Mouse (Mus musculus) embryonic facial prominence, embryonic 14.5 days (tissue): ENCODE measurements around the gene Olfr424. TPM values are rescaled to one million over a fixed set of nuclear protein-coding genes. Genes with fewer than 3 reads are reported as not detected.

Experiments used
- ATAC-seq: fragments of 200-750 bp; cut with Nextera tagmentation; 2 replicates; pipeline ENCODE4 v1.8.0; 2017; ENCODE audit warnings: low read depth, moderate number of reproducible peaks, moderate TSS enrichment
- DNase-seq: peaks from one replicate; pipeline ENCODE4 v3.0.0-alpha.2; 2015; ENCODE audit warnings: low spot score
- H3K27ac ChIP-seq: fragments of 300-500 bp; sonication (generic); replicated peaks from 2 replicates; pipeline ENCODE4 v1.5.1; 2014; ENCODE audit warnings: low read depth, mild to moderate bottlenecking, low read length, moderate library complexity
- H3K27me3 ChIP-seq: fragments of 300-500 bp; sonication (generic); replicated peaks from 2 replicates; pipeline ENCODE4 v1.6.1; 2014; ENCODE audit warnings: low read length; ENCODE audit not compliant: control insufficient read depth, insufficient read depth
- H3K36me3 ChIP-seq: fragments of 300-500 bp; sonication (generic); 2 replicates; pipeline ENCODE4 v1.6.1; 2014; ENCODE audit warnings: low read length, mixed read lengths; ENCODE audit not compliant: control insufficient read depth, insufficient read depth
- H3K4me1 ChIP-seq: fragments of 300-500 bp; sonication (generic); 2 replicates; pipeline ENCODE4 v1.6.1; 2014; ENCODE audit warnings: antibody characterized with exemption, low read length; ENCODE audit not compliant: control insufficient read depth, insufficient read depth
- H3K4me2 ChIP-seq: fragments of 300-500 bp; sonication (generic); 2 replicates; pipeline ENCODE4 v1.6.1; 2014; ENCODE audit warnings: low read depth, mild to moderate bottlenecking, low read length, moderate library complexity, mixed read lengths
- H3K4me3 ChIP-seq: fragments of 300-500 bp; sonication (generic); 2 replicates; pipeline ENCODE4 v1.5.1; 2014; ENCODE audit warnings: low read depth, mild to moderate bottlenecking, low read length
- H3K9ac ChIP-seq: fragments of 300-500 bp; sonication (generic); 2 replicates; pipeline ENCODE4 v1.6.1; 2014; ENCODE audit warnings: low read depth, mild to moderate bottlenecking, low read length, moderate library complexity, mixed read lengths
- H3K9me3 ChIP-seq: fragments of 300-500 bp; sonication (generic); 2 replicates; pipeline ENCODE4 v1.6.1; 2016; ENCODE audit warnings: low read length; ENCODE audit not compliant: control insufficient read depth
- WGBS: fragments of 180-500 bp; shearing (Covaris S2); extraction: QIAGEN DNeasy Blood & Tissue Kit; methylation state at CpG from one replicate; pipeline ENCODE4 v1.1.7; 2014; 5-methylcytosine and 5-hydroxymethylcytosine counted together
- polyA plus RNA-seq: library from polyadenylated mRNA; unstranded; fragments of >200 nt; fragmentation: Nextera tagmentation; extraction: Ambion mirVana; gene quantifications from 2 replicates; pipeline ENCODE4 v1.2.1, GENCODE M21; 2014

Gene Olfr424
- polyA plus RNA-seq, 1 experiment from 2014 or later = not detected

DNA sequence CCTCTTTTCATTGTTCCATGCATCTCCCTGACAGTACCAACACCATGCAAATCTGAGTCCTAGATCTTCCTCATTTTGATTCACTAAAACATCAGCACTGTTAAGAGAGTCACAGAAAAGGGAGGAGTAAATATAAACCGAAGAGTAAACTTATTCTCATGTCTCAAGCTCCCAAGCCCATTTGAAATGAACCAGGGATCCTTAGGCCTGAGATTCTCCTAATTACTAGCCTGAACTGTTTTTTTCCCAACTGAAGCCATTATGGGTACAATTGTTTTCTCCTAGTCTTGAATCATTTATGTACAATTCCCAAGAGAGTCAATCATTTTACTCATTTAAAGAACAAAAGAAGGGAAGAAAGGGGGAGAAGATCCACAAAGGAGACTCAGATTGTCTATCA is 24.0 kb downstream of the Olfr424 start, which contains the start of gene Olfr420:
Gene Olfr420 (plus strand): TSS at position 301 of the 400 bp plus-strand sequence.
- H3K9me3 ChIP-seq = no peaks in the 10 kb centered on the region
- H3K4me3 ChIP-seq = no peak within 1 kb of the TSS
- H3K27me3 ChIP-seq = no peaks in the 10 kb centered on the region
- H3K9ac ChIP-seq = no peak within 1 kb of the TSS
- DNase-seq (no peak), ATAC-seq (no peak)
- H3K36me3 ChIP-seq = no peaks in the 10 kb centered on the region
- no peak within 1 kb of the TSS for H3K27ac ChIP-seq
- H3K4me1 ChIP-seq = no peaks in the 10 kb centered on the region
- 76% methylated on average over 1 of the region's 1 CpGs for WGBS
- no peak within 1 kb of the TSS for H3K4me2 ChIP-seq

DNA sequence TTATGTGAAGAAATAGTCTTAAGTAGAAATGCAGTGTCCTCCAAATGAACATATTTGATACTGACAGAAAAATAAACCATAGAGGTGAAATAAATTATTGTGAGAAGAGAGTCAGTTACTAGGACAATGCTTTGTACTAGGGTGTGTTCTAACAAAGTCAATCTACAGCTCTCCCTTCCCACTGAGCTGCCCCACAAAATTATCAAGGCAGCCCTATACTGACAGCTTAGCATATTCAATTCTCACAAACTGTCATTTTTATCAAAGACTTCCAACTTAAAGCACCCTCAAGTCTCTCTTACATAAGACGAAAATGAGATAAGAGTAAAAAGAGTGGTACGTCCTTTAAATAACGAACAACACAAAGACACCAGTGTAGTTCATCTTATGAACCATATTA is 26.3 kb downstream of the Olfr424 start:
- Histone ChIP-seq H3K4me3 (no peak overlapping the region), H3K9ac (no peak overlapping the region), H3K4me1 (no peaks in the 10 kb centered on the region), H3K4me2 (no peak overlapping the region), H3K27me3 (no peaks in the 10 kb centered on the region), H3K36me3 (no peaks in the 10 kb centered on the region), H3K27ac (no peak overlapping the region), H3K9me3 (no peaks in the 10 kb centered on the region)
- WGBS = 89% methylated on average over 3 of the region's 3 CpGs
- no peak for ATAC-seq
- DNase-seq = no peak

DNA sequence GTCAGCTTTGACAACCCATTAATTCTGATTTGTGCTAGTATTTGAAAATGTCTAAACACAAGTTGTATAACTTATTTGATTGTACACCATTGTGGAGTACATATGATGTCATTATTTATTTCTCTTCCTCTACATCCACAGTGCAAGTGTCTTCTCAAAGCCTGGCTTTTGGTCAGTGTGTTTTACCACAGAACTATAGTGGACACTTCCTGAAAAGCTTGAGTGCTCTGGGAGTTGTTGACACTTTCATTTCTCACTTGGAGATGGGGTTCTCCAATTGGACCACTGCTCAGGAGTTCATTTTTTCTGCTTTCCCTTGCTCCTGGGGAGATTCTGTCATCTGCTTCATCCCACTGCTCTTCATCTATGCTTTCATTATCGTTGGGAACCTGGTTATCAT is 27.2 kb downstream of the Olfr424 start:
- 76% methylated on average over 1 of the region's 1 CpGs for WGBS
- Histone ChIP-seq H3K4me2 (no peak overlapping the region), H3K36me3 (no peaks in the 10 kb centered on the region), H3K9ac (no peak overlapping the region), H3K9me3 (no peaks in the 10 kb centered on the region), H3K27ac (no peak overlapping the region), H3K4me1 (no peaks in the 10 kb centered on the region), H3K27me3 (no peaks in the 10 kb centered on the region), H3K4me3 (no peak overlapping the region)
- ATAC-seq = no peak
- no peak for DNase-seq

DNA sequence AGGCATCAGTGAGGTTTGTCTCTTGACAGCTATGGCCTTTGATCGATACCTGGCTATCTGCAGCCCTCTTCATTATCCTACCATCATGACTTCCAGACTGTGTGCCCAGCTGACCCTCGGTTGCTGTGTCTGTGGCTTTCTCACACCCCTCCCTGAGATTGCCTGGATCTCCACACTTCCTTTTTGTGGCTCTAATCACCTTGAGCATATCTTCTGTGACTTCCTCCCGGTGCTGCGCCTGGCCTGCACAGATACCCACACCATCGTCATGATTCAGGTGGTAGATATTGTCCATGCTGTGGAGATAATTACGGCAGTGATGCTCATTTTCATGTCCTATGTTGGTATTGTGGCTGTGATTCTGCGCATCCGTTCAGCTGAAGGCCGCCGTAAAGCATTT is 27.8 kb downstream of the Olfr424 start:
- H3K27me3 ChIP-seq = no peaks in the 10 kb centered on the region
- WGBS = 89% methylated on average over 10 of the region's 10 CpGs
- no peaks in the 10 kb centered on the region for H3K9me3 ChIP-seq
- no peak overlapping the region for H3K27ac ChIP-seq
- no peak for ATAC-seq
- no peaks in the 10 kb centered on the region for H3K36me3 ChIP-seq
- no peaks in the 10 kb centered on the region for H3K4me1 ChIP-seq
- H3K9ac ChIP-seq = no peak overlapping the region
- no peak overlapping the region for H3K4me3 ChIP-seq
- H3K4me2 ChIP-seq = no peak overlapping the region
- no peak for DNase-seq

DNA sequence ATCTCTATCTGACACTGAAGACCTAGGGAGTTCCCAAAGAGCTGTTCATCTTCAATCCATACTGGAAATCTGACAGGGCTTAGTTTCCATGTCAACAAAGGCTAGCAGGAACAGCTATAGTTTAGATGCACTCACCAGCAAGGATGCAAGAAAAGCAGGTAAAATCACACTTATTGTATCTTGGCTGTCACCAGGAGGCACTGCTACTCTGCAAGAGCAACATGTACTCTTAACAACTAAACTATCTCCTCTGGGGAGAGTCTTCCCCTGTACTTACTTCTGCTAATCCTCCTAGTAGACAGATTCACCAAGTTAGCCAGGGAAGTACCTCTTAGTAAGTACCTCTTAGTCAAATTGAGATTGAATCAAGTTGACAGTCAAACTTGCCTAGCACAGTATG is 37.7 kb downstream of the Olfr424 start:
- H3K4me3 ChIP-seq = no peak overlapping the region
- no peaks in the 10 kb centered on the region for H3K36me3 ChIP-seq
- no peaks in the 10 kb centered on the region for H3K9me3 ChIP-seq
- H3K27ac ChIP-seq = no peak overlapping the region
- ATAC-seq (no peak), DNase-seq (no peak)
- H3K4me1 ChIP-seq = no peaks in the 10 kb centered on the region
- no peaks in the 10 kb centered on the region for H3K27me3 ChIP-seq
- H3K9ac ChIP-seq = no peak overlapping the region
- H3K4me2 ChIP-seq = no peak overlapping the region

DNA sequence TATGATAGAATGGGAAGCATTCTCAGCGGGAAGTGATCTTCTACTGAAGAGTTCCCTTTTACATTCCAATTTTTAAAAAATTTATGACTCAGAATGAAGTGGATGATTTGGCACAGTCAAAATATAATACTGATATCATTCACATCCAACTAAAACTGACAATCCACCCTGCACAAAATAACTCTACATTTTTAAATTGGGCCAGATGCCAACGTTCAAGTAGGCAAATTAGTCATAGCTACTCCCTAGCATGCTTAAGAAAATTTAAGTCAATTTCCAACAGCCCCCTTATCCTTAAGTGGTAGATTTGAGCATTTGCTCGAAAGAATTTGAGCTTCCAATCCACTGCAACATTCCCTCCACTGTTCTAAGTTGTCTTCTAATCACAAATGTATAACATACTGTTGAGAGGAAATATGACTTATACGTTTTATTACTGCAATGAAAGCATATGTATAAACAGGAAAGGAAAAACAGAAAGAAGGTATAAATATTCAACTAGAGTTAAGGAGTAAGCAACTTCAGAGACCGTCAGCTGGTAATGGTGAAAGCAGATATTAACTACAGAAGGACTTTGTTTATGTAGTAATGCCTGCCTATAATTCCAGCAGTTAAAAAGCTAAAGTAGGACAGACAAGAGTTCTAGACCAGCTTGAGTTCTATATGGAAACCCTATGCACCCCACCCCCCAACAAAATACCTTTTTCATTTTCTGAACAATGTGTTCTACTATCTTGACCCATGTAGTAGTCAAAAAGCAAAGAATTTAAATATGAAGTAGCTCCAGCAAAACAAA is 39.6 kb downstream of the Olfr424 start:
- Histone ChIP-seq H3K4me3 (no peak overlapping the region), H3K4me1 (no peaks in the 10 kb centered on the region), H3K4me2 (no peak overlapping the region), H3K9me3 (no peaks in the 10 kb centered on the region), H3K27me3 (no peaks in the 10 kb centered on the region), H3K27ac (no peak overlapping the region), H3K9ac (no peak overlapping the region), H3K36me3 (no peaks in the 10 kb centered on the region)
- WGBS = 75% methylated on average over 5 of the region's 5 CpGs
- no peak for ATAC-seq
- no peak for DNase-seq

DNA sequence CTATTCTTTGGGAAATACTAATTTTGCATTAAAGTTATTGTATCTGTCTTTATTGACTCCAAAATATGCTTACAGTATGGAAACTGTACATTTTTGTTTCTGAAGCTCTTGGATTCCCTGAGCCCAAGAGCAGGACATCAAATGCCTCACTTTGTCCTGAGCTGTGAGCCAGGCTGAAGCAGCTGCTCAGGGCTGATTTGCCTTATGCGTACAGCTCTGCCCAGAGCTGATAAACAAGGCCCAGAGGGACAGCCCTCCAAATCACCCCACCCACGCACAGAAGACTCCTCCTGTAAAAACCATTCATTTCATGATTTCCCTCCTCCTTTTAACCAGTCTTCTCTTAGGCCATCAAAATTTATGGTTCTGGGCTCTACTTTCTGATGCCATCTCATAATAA is 40.2 kb downstream of the Olfr424 start:
- H3K4me1 ChIP-seq = no peaks in the 10 kb centered on the region
- no peaks in the 10 kb centered on the region for H3K9me3 ChIP-seq
- no peak for ATAC-seq
- H3K4me3 ChIP-seq = no peak overlapping the region
- no peaks in the 10 kb centered on the region for H3K27me3 ChIP-seq
- H3K9ac ChIP-seq = no peak overlapping the region
- H3K27ac ChIP-seq = no peak overlapping the region
- no peak overlapping the region for H3K4me2 ChIP-seq
- no peaks in the 10 kb centered on the region for H3K36me3 ChIP-seq
- DNase-seq = no peak
- WGBS = 57% methylated on average over 2 of the region's 2 CpGs

DNA sequence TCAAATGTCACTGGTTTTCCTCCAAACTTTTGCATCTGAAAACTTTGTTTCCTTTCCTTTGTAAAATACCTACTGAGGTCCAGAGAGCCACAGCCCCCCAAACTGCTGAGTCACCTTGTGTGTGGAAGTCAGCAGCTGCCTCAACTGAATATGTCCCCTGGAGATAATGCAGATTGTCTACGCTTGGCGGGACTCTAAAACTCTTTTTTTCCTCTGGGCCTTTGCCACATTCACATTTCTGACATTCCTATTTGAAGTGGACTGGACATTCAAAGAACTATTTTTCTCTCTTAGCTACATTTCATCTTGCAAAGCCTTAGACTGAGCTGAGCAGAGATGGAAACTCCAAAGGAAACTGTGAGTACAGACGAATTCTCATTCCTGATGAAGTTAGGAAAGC is 41.3 kb downstream of the Olfr424 start, which contains the start of gene Spta1:
Gene Spta1 (plus strand): TSS at position 172 of the 400 bp plus-strand sequence.
- H3K36me3 ChIP-seq = no peaks in the 10 kb centered on the region
- WGBS = 39% methylated on average over 3 of the region's 3 CpGs
- no peak within 1 kb of the TSS for H3K4me2 ChIP-seq
- H3K27ac ChIP-seq = no peak within 1 kb of the TSS
- no peak within 1 kb of the TSS for H3K9ac ChIP-seq
- no peak for ATAC-seq
- no peak within 1 kb of the TSS for H3K4me3 ChIP-seq
- no peaks in the 10 kb centered on the region for H3K4me1 ChIP-seq
- H3K27me3 ChIP-seq = no peaks in the 10 kb centered on the region
- H3K9me3 ChIP-seq = no peaks in the 10 kb centered on the region
- peak; percentile 20 for DNase-seq
